Mouse (Mus musculus) lung, postnatal 36 days (tissue): Measurements from ENCODE around the gene Wdr25.

Experiments used
- DNase-seq: peaks from one replicate; pipeline ENCODE4 v3.0.0; 2022; ENCODE audit warnings: mixed read lengths

Gene Wdr25

DNA sequence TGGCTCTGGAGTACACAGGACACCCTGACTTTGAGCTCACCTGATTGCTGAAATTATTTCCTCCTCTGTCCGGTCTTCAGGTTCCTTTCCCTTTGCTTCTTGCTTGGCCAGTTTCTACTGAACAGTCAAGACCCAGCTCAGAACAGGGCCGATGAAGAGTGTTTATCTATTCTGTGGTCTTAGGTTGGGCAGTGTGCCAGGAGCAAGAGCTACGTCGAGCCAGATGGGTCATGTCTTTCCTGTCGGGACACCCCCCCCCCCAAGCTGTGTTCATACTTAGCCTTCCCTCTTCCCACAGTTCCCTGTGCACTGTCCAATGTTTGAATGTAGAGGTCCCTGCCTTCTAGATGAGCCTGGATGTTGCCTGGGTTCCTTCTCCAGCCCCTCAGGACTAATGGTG, 7.9 kb downstream of the Wdr25 start:
- no peak for DNase-seq

DNA sequence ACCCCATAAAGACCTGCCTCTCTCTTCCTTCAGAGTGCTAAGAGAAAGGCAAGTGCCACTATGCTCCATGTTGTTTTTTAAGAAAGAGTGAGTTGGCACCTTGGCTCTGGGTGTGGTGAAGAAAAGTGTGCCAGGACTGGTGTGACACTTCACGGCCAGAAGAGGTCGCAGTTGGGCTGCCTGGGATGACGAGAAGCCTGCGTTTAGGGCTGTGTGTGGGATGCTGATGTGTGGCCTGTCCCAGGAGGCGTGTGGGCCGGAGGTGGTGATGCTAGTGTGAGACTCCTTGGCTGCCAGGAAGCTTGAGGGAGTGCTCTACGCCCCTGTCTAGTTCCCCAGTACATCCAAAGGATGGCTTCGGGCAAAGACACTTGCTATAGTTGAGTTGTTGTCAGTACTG, 9.5 kb downstream of the Wdr25 start:
- DNase-seq = peak; percentile 64

DNA sequence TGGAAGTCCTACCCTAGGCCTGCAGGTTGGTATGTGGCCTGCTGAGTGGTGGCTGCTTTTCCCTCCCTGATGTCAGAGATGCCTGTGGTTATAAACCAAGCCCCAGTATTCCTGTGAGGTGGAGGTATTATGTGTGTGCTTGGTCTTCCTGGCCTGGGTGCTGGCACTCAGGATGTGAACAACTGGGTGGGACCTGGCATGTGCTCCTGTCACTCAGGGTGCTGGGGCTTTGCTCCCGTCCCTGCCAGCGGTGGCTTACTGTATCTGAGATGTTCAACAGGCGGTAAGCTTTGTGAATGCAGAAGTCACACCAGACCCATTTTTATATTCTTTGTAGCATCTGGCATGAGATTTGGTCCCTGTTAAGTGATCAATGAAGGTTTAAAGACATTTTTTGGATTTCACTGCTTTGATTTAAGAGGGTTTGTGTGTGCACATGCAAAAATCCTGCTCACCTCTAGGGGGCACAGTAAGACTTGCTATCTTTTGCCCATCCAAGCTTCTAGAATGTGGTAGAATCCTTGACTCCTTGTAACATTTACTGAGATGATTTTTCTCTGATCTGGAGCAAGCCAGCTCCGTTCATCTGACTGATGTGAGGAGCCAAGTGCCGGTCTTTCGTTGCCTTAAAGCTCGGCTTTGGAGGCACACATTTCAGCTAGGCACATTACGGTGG, 10.3 kb downstream of the Wdr25 start:
- DNase-seq = peak; percentile 70

DNA sequence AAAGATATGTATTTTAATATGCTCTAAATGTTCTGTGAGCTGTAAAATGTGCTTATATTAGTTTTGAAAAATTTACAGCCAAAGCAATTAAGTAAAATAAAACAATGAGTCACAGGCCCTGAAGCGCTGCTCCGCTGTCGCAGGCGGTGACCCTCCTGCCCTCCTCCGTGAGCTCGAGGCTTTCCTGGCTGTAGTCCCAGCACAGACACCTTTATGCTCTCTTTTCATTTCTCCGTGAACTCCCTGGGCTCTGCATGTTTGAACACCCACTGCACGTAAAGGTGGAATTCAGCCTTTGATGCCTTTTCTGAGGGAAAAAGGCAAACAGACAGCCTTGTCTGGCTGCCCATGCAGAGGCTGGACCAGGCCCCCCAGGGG, 10.8 kb downstream of the Wdr25 start:
- no peak for DNase-seq

DNA sequence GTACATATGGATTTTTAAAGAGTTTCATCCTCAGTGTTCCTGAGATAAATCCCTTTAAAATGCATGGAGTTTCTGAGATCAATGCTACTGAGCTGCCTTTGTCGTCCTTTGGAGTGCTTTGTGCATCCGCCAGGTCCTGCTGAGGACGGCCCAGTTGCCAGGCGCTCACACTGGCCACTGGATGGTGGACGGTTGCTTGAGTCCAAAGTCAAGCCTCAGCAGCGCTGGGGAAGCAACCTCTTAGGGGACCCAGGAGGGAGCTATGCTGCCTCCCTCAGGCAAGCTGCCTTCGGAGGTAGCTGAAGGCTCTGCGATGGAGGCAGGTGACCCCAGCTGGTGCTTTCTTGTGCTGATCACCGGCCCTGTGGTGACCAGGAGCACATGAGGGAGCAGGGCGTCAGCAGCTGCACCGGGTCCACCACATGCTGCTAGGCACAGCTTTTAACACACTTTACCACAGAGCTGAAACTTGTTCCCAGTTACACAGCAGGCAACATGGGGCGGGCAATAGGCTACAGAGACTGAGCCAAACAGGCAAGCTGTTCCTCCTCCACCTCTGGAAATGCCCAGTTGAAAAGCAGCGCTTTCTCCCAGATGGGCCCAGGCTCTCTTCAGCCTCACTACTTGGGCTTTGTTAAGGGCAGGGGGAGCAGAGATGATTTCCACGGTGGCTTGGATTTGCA, 12.3 kb downstream of the Wdr25 start:
- no peak for DNase-seq

DNA sequence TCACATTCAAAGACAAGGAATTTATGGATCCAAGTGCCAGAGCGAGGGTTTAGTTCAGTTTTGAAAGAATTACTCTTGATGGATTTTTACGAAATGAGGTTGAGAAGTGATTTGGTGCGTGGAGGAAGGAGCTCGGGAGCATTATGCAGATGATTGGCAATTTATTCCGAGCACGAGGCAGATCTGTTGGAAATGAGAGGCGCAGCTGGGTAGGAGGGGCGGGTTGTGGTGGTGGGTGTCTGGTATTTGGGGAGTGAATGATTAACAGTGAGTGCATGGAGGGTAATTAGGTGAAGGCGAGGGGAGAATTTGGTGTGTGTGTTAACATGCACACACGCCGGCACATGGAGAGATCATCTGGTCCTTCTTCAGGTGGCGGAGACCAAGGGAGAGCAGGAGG, 13.0 kb downstream of the Wdr25 start:
- DNase-seq = no peak

DNA sequence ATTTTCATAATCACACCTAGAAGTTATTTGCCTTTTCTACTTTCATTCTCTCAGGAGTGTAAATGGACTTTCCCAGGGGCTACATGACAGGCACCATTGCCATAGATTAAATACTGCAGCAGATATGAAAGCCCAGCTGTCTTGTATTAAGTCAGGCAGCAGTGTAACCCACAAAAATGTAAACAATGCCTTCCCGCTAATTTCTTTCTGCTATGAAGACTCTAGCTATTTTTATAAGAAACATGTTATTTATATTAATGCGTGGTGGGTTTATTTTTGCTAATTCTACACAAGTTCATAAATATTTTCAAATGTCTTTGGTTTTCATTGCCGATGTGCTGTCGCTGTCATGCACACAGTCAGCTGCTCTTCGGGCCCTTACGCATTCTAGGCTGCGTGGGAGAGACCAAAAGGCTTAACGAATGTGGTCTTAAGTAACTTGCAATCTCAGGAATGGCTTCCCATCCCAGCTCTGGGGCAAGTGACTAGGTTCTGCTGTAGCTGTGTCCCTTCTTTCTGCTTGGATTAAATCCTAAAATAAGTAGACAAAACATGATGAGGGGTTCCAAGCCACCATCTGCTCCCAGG, 16.5 kb downstream of the Wdr25 start:
- DNase-seq = no peak

DNA sequence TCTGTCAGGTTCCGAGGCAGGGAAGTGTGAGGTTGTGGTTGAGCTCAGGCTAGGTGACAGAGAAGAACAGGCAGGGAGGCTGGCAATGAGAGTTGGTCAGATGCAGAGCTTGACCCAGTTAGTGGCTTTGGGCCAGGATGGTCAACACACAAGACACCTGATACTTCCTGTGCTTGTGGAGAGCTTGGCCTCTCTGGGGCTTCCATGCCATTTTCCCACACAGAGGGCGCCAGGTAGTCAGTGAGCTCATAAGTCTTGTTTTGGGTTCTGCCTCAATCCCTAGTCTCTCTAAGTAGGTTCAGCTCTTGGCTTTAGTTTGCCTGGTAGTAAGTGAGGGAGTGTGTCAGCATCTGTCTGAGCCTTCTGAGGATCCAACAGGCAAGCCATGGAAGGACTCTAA, 19.0 kb downstream of the Wdr25 start:
- no peak for DNase-seq

DNA sequence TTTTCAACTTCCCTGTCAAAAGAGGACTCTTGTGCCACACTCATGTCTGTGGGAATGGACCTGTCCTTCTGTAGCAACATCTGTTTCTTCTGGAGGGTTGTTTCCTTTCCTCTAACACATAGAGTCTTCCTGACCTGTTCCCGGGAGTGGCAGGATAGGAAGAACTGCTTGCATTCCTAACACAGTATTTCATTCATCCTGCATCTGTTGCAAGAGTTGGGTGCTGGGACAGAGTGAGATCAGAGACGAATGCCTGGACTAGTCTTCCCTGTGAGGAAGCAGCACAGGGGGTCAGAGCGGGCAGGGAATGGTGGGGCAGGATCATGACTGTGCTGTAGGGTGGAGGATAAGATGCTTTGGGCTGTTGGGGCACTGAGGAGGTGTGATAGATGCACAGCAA, 20.8 kb downstream of the Wdr25 start:
- no peak for DNase-seq

DNA sequence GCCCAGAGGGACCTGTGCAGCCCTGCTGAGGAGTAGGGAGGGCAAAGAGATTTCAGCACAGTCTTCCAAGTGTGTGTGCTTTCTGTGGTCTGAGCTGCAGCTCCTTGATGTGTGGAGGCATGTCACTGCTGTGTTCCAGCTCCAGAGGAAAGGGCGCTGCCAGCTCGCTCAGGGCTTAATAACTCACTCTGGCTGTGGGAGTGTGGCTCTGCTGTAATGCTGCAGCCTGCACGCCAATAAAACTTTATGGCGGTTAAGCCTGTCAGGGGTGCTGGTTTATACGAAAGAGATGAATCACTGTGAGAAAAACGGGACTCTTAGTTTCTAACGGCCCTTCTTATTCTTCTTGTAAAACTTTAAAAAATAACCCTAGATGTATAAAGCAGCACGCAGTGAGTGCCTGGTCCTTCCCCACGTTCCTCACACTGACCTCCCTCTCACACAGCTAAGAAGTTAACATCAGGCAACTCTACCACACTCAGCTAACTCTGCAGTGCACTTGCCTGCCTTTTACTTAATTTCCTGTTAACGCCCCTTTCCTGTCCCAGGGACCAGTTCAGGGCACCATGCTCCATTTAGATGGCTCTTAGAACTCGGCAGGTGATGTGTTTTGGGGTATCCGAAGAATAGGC, 21.4 kb downstream of the Wdr25 start:
- no peak for DNase-seq

DNA sequence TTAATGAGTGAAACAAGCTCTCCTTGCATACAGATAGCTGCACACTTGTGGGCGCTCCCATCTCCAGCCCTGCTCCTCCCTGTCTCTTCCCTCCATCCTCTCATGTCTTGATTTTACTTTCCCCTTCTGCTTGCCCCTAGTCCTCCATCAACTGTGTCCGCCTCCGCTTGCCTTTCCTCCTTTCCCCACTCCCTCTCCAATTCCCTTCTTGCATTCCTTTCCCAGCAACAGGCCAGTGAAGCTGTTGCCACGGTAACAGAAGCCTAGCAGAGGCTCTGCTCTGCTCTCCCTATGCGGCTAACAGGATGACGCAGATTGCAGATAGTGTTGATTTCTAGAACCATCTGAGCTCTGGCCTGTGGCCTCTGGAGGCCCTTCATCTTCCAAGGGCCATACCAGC, 22.5 kb downstream of the Wdr25 start:
- no peak for DNase-seq

DNA sequence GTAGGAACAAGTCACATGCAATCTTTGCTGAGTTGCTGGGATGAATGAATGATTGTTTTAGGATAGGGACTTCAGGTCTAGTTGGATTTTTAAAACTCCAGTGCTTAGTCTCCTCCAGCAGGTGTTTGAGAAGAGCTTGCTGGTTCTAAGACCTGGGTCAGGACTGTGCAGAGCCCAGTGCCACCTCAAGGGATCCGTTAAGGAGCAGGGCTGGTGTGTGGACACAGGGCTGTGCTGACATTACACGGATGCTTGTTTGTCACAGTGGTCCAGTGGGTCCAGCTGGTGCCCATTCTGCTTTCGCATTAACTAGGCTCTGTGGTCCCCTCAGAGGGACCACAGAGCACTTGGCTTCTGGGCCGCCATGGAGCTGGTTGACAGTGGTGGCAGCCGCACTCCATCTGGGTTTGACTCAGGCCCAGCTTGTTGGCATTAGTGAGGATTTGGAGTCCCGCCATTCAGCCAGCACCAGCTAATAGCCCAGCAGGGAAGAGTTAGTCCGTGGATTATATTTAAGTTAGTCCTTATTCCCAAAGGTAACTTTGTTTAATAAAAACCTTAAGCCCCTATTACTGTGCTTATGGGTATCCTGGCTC, 23.1 kb downstream of the Wdr25 start:
- DNase-seq = no peak

DNA sequence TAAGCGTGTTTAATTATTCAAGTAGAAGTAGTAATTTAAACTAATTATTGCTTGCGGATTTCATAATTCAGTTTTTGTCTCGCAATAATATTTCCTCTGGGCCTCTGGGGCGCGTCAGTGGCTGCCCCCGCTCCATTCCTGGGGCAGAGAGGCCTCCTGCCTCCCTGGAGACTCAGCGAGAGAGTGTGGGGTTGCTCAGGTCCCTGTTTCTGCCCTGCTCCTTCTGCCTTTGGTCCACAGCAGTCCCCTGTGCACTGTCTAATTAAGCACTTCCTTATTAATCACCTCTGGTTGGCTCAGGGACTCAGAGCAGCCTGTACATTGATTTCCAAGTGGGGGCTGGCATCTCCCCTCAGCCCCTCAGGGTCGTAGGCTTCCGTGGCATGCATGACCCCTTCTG, 24.1 kb downstream of the Wdr25 start:
- no peak for DNase-seq

DNA sequence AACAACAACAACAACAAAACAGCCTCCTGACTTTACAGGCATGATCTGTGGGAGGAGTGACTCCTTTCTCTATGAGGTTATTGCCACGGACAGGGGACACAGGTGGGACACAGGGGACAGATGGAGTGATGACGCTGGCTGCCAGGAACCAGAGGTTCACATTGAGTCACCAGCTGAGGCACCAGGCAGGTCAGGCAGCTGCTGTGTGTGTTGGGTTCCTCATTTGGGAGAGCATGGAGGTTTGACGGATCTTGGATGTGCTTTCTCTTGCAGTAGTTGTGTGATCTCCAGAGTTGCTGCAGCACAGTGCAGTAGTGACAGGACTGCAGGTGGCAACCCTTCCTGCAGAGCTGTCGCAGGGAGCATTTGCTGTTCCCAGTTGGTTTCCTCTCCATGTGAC, 25.3 kb downstream of the Wdr25 start:
- no peak for DNase-seq

DNA sequence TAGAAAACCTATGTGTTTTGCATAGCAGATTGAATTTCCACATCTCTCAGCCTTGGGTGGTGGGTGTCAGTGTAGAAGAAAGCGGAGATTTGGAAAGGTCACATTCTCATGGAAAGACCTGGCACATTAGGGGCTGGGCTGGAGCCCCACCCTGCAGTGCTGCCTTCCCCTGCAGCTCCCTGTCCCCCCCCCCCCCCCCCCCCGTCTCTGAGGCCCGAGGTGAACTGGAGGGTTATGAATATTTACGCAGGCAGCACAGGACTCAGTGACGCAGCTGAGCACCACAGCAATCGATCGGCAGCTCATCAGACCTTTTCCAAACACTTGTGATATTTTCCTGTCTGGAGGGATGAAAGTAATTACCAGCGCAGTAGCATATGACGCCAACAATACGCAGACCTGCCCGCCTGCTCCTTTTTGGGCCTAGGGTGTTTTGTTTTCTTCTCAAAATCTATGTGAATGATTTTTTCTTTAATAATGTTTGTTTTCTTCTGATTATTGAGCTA, 33.2 kb downstream of the Wdr25 start:
- no peak for DNase-seq

DNA sequence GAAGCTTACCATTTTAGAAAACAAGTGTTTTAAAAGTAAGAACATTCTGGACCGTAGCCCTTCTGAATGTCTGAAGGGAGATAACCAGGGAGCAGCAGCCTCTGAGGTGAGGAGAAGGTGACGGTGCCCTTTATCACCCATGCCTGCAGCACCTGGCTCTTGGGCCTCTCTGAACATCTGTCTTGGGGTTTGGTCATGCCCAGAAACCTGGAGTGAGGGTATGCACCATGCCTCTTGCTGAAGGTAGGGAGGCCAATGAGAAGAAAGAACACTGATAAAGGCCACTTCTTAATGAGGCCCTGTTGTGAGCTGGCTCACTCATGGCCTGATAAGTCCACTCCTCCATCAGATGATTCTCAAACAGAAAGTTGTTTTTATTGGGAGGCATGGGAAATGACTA, 34.8 kb downstream of the Wdr25 start:
- no peak for DNase-seq

DNA sequence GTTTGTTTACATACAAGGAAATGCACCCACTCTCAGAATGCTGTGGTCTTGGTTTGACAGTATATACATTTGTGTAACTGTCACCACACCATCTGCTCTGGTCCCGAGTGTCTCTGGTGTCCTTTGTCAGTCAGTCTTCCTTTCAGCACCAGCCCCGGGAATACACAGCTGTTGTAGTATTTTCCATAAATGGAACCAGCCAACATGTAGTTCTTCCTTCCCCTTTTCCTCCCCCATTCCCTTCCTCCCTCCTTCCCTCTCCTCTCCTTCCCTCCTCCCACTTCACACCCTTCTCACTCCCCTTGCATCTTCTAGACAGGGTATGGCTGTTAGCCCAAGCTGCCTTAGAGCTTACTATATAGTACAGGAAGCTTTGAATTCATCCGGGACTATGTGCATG, 36.0 kb downstream of the Wdr25 start:
- DNase-seq = no peak

DNA sequence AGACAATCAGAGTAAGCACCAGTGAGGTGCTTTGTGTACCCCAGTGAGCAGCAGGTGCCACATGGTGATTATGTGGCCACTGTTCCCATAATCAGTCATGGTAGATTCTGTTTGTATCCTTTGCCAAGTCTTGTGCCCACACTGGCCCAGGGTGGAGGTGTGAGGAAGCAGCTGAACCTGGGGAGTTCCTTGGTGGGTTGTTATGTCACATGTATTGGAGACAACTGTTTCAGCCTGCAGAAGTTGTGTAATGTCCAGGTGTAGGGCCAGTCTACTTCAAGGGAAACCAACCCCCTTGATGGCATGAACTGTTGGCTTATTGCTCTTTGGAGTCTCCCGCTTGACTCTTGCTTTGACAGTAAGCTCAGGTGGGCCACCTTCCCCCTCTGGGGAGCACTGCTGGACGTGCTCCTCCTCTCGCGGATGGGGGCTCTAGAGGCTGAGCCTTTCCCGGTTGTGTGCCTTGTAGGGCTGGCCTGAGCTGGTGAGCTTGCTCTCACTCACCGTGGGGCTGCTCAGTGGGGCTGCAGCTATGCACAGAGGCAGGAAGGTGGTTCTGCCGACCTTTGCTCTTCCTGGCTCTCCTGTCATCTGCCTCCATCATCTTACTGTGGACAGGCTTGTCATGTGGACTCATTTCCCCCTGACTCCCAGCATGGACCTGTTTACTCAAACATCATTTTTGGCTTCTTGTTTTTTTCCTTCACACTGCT, 38.1 kb downstream of the Wdr25 start:
- DNase-seq = no peak

DNA sequence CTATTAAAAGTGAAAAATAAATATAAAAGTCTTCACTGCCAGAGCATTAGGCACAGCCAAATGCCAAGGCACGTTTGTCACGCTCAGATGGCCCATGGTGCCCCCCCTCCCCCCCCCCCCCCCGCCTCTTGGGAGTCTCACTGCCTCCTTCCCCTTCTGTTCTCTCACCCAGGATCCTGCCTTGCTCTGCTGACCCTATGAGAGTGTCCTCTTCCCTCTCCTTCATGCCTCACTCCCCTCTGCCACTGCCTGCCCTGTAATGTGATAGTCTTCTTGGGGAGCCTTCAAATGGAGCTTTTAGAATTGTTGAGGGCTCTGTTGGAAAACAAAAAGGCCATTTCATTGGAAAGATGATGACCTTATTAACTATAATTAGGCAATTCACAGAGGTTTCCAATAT, 38.7 kb downstream of the Wdr25 start:
- no peak for DNase-seq

DNA sequence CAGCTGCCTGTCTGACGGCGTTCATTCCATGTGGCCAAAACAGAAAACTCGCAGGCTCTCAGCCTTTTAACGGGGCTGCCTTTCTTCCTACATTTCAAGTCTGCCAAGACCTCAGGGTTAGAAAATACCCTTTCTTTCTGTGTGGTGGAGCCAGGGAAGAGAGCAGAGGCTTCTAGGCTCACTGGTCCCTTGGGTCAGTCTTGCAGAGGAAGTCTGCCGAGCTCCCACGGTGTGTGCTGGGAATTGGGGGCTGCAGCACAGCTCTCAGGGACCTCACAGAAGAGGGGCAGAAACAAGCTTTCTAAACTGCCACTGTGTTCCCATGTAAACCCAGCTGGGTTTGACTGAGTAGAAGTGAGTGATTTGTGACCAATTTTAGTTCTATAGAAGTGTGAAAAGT, 40.8 kb downstream of the Wdr25 start:
- DNase-seq = no peak

DNA sequence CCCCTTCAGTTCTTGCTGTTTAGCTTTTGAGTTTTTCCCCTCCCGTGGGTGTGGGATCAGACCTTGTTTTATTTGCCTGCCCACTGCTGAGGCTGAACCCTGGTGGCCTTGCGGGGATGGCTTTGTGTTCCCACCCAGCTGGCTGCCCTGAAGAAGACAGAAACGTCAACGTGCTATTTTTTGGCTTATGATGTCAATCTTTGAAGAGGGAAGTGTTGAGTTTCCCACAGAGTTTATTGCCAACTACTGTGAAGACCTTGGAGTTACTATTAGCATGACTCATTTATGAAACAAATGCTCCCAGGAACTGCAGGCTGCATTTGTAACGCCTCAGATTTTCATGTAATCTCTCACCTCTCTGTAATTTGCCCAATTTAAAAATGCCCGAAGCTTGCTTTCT, 43.4 kb downstream of the Wdr25 start:
- no peak for DNase-seq

DNA sequence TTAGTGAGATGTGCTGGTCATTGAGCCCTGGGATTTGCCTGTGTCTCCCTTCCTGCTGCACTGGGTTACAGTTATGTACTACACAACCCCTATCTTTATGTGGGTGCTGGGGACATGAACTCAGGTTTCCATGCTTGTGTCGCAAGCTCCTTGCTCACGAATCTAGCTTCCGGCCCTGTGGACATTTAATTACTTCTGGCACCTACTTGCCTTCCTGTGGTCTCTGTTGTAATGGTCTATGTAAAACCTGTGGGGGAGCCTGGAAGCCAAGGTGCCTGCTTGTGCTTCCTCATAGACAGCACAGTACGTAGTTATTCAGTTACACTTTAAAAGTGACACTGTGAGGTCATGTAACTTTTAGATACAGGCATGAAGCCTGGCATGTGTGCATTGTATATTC, 44.1 kb downstream of the Wdr25 start:
- no peak for DNase-seq

DNA sequence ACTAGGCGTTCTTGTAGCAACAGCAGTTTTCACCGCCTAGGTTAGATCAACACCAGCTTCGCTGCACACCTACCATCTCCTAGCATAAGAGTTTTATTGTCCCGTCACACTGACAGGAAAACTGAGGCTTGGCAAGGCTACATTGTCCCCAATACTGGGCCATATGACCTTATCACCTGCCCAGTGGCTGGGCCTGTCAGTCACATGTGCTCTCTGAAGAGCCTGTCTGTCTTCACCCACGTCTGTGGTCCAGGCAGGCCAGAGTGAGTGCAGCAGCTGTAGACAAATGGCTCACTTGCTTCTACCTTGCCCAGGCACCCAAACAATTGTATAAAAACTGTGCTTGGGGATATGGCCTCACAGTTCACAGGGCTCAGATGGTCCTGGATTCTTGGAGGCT, 45.4 kb downstream of the Wdr25 start:
- no peak for DNase-seq
